Mouse (Mus musculus) NIH3T3 (cell line): ENCODE results near the gene Ccdc116.
"Not testable (repeated sequence)": the region's sequence is repeated elsewhere in the genome, so short reads cannot be mapped to it uniquely, and the experiment has no call there.

Experiments used
- DNase-seq: peaks from one replicate; pipeline ENCODE4 v3.0.0-alpha.2; 2012; ENCODE audit warnings: low read depth

Ccdc116 gene

GRCm38 (mm10) chr16:17146772-17147235, at the start of gene Ccdc116:
Gene Ccdc116, minus strand, starts transcription at chr16:17147229.
- peak; percentile 92 for DNase-seq

- no peak for DNase-seq
These were observed 46.8 kb upstream of the Ccdc116 start for GRCm38 (mm10) chr16:17193823-17194222.

- DNase-seq, result no peak
These were observed 38.4 kb upstream of the Ccdc116 start for GRCm38 (mm10) chr16:17185475-17185874.

- DNase-seq, result no peak
These were observed 36.0 kb upstream of the Ccdc116 start for GRCm38 (mm10) chr16:17183003-17183402.

- no peak for DNase-seq
These were observed 35.1 kb upstream of the Ccdc116 start for GRCm38 (mm10) chr16:17182136-17182535.

GRCm38 (mm10) chr16:17181382-17181781, 34.4 kb upstream of the Ccdc116 start:
- DNase-seq, result no peak

- DNase-seq, result no peak
These were observed 32.7 kb upstream of the Ccdc116 start for GRCm38 (mm10) chr16:17179706-17180105.

GRCm38 (mm10) chr16:17177623-17178170, 30.7 kb upstream of the Ccdc116 start:
- no peak for DNase-seq

- no peak for DNase-seq
These were observed 28.7 kb upstream of the Ccdc116 start for GRCm38 (mm10) chr16:17175765-17176164.

- no peak for DNase-seq
These were observed 21.0 kb upstream of the Ccdc116 start for GRCm38 (mm10) chr16:17168049-17168448.

- DNase-seq, result no peak
These were observed 20.1 kb upstream of the Ccdc116 start for GRCm38 (mm10) chr16:17167179-17167578.

- DNase-seq, result not testable (repeated sequence)
These were observed 18.4 kb upstream of the Ccdc116 start for GRCm38 (mm10) chr16:17165478-17165877.

- DNase-seq, result peak; percentile 52
These were observed 7.3 kb upstream of the Ccdc116 start for GRCm38 (mm10) chr16:17154346-17154745.

GRCm38 (mm10) chr16:17151874-17152273, 4.8 kb upstream of the Ccdc116 start:
- no peak for DNase-seq

GRCm38 (mm10) chr16:17150520-17151258, 3.7 kb upstream of the Ccdc116 start:
- no peak for DNase-seq

- no peak for DNase-seq
These were observed 1.1 kb upstream of the Ccdc116 start for GRCm38 (mm10) chr16:17148084-17148483.

GRCm38 (mm10) chr16:17147391-17147929, 431 bp upstream of the Ccdc116 start:
- DNase-seq, result no peak

- peak; percentile 32 for DNase-seq
These were observed 2.7 kb downstream of the Ccdc116 start, which contains the start of gene Ydjc for GRCm38 (mm10) chr16:17144339-17144738. Gene Ydjc, plus strand, starts transcription at chr16:17144621.

- DNase-seq, result peak; percentile 83
These were observed 9.7 kb downstream of the Ccdc116 start for GRCm38 (mm10) chr16:17137355-17137754.

GRCm38 (mm10) chr16:17132906-17133200, 14.2 kb downstream of the Ccdc116 start:
- DNase-seq, result peak; percentile 50

GRCm38 (mm10) chr16:17132089-17132905, 14.7 kb downstream of the Ccdc116 start, which contains the start of gene Sdf2l1:
Gene Sdf2l1, minus strand, starts transcription at chr16:17132383.
- DNase-seq, result peak; percentile 98
